Mouse (Mus musculus): ENCODE results near the gene Spast.
"Not testable (repeated sequence)": the region's sequence is repeated elsewhere in the genome, so short reads cannot be mapped to it uniquely, and the experiment has no call there.

Spast gene

DNA sequence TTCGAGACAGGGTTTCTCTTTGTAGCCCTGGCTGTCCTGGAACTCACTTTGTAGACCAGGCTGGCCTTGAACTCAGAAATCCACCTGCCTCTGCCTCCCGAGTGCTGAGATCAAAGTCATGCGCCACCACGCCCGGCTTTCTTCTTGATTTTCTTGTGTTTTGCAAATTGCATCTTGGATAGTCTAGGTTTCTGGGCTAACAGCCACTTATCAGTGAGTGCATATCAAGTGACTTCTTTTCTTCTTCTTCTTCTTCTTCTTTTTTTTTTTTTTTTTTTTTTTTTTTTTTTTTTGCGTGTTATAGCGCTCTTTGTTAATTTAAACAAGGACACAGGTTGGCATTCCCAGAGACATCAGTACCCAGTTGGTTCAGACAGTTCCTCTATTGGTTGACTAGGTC, 11.6 kb upstream of the Spast start:
- not testable (repeated sequence) for DNase-seq (ENCODE audit: low read depth, low spot score)

DNA sequence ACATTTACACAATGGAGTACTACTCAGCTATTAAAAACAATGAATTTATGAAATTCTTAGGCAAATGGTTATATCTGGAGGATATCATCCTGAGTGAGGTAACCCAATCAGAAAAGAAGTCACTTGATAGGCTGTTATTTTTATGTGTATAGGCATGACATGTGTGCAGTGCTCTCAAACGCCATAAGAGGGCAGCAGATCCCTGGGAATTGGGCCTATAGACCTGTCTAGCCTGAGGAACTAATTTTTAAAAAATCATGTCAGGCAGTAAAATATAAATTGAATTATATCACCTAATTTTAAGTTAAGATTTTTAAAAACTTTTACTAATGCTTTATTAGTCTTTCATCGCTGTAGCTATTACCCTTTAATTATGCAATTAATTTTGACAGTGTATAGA, 10.6 kb upstream of the Spast start:
- peak; percentile 68 for DNase-seq (ENCODE audit: low read depth, low spot score)

GRCm38 (mm10) chr17:74331049-74331676, 7.6 kb upstream of the Spast start:
- no peak for DNase-seq (ENCODE audit: low read depth, low spot score)

DNA sequence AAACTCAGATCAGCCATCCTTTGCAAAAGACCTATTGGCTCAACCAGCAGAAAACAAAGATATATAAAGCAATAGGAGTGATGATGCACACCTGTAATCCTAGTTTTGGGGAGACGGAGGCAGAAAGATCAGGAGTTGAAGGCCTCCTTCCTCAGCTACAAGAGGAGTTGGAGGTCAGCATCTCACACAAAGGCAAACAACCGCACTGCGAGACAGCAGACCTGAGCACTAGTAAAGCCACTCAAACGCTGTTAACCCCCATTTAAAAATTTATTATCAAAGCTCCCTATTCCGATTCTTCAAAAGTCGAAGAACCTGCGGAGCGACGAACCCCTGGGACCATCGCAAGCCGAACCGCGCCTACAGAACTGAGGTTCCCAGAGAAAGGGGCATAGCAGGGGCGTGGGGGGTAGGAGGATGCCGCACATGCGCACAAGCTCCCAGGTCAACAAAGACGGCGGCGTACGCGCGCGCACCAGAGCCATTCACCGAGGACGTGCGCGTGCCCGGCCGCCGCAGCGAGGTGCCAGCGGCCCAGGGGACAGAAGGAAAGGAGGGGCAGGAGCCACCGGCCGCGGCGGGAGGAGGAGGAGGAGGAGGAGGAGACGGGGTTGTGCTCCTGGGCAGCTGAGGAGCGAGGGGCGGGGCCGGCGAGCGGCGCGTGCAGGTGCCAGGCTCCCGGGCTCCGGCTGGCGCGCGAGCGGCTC, 409 bp upstream of the Spast start:
- peak; percentile 90 for DNase-seq (ENCODE audit: low read depth, low spot score)

- DNase-seq (ENCODE audit: low read depth, low spot score): no peak
These were observed 2.4 kb downstream of the Spast start for GRCm38 (mm10) chr17:74341151-74341550.

- no peak for DNase-seq (ENCODE audit: low read depth, low spot score)
These were observed 24.8 kb downstream of the Spast start for GRCm38 (mm10) chr17:74363592-74363991.

DNA sequence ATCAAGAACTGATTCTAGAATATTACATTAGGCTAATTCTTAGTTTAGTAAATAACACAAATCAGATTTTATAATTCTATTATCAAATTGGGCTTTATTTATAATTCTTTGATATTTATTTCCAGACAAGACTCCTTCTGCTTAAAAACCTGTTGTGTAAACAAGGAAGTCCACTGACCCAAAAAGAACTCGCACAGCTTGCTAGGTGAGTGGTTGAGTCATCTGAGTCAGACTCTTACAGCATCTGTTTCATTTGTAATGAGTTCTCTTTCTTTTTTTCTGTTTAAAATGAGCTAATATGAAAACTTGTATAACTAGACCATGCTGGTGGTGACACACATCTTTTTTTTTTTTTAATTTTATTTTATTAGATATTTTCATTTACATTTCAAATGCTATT, 38.1 kb downstream of the Spast start:
- no peak for DNase-seq (ENCODE audit: low read depth, low spot score)

DNA sequence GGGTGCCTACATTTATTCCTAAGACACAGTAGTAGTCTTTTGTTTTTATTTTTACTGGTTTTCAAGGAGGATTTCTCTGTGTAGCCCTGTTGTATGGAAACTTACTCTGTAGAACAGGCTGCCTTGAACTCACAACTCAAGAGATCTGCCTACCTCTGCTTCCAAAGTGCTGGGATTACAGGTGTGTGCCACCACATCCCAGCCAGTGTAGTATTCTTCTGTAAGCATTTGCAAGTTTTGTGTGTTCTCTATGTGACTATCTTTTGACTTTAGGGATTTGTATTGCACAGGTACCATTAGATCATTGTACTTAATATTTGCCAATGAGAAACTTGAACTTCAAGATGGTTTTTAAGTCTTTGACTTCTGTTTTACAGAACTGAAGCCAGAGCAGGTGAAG, 47.9 kb downstream of the Spast start:
- DNase-seq (ENCODE audit: low read depth, low spot score): no peak

DNA sequence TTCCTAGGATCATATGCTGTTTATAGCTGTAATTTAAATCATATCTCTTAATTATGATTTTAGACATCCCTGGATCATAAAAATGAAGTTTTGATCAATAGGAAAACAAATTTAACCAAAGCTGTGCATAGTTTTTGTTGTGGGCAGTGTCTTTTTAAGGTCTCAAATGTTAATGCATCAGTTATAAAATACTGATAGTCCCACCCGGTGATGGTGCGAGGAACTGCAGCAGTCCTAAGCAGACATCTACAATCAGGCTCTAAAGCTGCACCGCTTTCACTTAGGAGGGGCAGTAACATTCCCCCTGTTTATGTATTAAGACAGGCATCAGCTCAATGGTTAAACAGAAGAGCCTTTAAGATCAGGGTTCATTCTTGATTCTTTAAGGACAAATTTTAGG, 51.1 kb downstream of the Spast start:
- no peak for DNase-seq (ENCODE audit: low read depth, low spot score)

- no peak for DNase-seq (ENCODE audit: low read depth, low spot score)
These were observed 55.6 kb downstream of the Spast start for GRCm38 (mm10) chr17:74394381-74394780.

GRCm38 (mm10) chr17:74394855-74395254, 56.1 kb downstream of the Spast start:
- no peak for DNase-seq (ENCODE audit: low read depth, low spot score)

- peak; percentile 97 for DNase-seq (ENCODE audit: low read depth, low spot score)
These were observed 56.7 kb downstream of the Spast start, which contains the start of gene Slc30a6 for GRCm38 (mm10) chr17:74395383-74396065. TSS of gene Slc30a6 (plus strand) at chr17:74395608.

DNA sequence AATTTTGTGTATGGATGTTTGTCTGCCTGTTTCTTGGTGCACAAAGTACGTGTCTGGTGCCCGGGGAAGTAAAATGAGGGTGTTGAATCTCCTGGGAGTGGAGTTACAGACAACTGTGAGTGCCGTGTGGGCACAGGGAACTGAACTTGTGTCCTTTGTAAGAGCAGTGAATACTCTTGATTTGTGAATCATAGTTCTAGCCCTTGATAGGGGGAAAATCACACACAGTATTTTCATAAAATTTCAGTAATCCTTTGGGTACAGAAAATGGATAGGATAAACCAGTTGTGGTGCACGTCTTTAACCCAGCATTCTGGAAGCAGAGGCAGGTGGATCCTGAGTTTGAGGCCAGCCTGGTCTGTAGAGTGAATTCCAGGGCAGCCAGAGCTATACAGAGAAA, 58.0 kb downstream of the Spast start:
- DNase-seq (ENCODE audit: low read depth, low spot score): no peak

DNA sequence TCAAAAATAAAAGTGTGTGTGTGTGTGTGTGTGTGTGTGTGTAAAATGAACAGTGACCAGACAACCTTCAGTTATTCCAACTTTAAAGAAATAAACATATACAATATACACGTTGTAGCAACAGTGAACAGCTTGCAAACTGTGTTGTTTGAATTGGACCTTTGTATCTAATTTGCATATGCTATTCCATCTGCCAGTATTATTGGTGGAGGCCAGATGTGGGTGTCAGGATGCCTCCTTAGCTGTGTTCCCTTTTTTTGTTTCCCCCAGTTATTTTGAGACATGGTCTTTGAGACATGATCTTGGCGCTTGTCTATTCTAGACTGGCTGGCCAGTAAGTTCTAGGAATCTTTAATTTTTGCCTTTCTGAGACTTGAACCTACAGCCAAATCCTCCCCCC, 58.4 kb downstream of the Spast start:
- DNase-seq (ENCODE audit: low read depth, low spot score): no peak

DNA sequence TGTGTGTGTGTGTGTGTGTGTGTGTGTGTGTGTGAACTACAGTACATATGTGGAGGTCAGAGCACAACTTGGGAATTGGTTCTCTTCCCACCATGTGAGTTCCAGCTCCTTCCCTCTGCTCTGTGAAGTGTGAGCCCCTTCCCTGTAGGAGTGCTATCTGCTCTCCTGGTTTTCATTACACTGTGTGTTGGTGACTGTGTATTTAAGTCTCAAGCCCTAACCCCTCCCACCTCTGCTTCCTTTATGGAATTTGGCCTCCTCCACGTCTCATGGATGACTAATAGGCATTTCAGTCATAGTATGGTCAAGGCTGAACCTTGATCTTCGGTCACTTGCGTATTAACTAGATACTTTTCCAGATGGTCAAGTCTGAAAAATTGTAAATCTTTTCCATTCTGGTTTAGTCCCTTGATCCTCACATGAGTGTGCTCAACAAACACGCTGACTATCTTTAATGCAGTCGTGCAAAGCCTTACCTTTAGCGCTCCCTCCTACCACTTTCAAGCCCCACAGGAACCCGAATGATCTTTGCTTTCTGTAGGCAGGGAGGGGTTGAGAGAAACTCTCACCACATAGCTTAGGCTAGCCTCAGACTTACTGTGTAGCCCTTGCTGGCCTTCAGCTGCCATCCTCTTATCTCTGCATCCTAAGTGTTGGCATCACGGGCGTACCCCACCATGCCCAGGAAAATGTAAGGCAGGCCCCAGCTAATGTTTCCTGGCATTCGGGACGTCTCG, 63.9 kb downstream of the Spast start:
- DNase-seq (ENCODE audit: low read depth, low spot score): no peak

DNA sequence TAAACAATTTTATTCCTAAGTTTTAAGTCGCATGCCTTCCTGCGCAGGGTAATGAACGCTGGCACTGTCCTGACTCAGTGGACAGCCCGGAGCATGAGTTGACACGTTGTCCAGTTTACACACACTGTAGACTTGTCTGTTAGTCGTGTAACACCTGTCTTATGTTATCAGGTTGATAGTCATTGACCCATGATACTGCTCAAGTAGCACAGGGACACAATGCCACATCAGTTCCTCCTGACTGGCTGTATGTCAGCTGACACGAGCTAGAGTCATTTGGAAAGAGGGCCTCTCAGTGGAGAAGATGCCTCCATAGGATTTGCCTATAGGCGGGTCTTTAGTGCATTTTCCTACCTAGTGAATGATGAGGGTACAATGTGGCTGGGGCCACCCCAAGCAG, 67.7 kb downstream of the Spast start:
- no peak for DNase-seq (ENCODE audit: low read depth, low spot score)

- no peak for DNase-seq (ENCODE audit: low read depth, low spot score)
These were observed 70.9 kb downstream of the Spast start for GRCm38 (mm10) chr17:74409722-74410121.

DNA sequence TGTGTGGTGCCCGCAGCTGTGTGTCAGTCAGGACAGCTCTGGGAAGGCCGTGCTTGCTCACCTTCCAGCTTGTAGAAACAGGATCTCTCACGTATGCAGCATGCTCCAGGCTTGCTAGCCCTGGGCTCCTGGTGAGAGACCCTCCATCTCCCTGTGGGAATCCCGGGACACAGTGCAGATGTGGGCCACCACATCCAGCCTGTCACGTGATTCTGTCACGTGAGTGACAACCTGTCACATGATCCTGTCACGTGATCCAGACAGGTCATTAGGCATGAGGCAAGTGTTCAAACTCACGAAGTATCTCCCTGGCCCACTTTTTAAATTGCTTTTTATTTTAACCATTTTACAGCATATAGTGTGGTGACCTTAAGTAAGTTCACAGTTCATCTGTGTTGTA, 74.5 kb downstream of the Spast start:
- no peak for DNase-seq (ENCODE audit: low read depth, low spot score)

DNA sequence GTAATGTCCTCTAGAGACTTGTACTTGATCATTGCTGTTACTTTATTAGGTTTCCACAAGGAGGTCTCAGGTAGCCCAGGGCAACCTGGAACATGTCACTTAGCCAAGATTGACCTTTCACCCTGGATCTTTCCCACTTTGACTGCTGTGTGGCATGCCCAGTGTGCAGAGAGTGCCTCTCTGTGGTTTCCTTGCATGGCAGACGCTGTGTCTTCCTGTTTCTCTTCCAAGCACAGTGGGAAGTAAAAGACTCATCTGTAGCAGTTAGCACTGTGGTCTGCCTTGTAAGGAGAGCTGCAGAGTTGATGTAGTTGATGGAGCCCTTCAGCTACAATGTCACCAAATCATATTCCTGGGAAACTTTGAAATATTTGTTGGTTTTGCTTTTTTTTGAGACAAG, 75.9 kb downstream of the Spast start:
- no peak for DNase-seq (ENCODE audit: low read depth, low spot score)

DNA sequence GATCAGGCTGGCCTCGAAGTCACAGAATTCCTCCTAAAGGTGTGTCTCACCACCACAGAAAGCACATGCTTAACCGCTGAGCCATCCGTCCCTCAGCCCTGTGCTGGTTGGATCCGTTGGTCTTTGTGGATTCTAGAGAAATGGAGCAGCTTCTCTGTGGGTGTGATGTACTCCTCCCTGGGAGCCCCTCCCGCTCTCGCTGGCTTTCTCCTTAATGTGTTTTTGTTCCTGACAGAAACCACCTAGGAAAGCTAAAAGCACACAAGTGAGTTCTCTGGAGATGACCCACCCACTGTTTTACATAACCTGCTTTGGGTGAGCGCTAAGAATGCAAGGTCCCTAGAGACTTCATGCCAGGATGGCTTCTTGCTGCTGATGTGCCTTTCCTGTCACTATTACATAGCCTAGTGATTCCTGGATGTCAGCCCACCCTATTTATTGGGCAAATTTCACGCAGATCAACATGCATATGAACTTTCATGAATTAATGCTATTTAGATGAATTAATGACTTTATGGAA, 78.1 kb downstream of the Spast start:
- DNase-seq (ENCODE audit: low read depth, low spot score): no peak

- DNase-seq (ENCODE audit: low read depth, low spot score): no peak
These were observed 79.4 kb downstream of the Spast start for GRCm38 (mm10) chr17:74418171-74418570.

GRCm38 (mm10) chr17:74420656-74421055, 81.9 kb downstream of the Spast start:
- no peak for DNase-seq (ENCODE audit: low read depth, low spot score)
